Comparison of ENCODE assay signal across 20 mouse cellular contexts in the genomic region with DNA sequence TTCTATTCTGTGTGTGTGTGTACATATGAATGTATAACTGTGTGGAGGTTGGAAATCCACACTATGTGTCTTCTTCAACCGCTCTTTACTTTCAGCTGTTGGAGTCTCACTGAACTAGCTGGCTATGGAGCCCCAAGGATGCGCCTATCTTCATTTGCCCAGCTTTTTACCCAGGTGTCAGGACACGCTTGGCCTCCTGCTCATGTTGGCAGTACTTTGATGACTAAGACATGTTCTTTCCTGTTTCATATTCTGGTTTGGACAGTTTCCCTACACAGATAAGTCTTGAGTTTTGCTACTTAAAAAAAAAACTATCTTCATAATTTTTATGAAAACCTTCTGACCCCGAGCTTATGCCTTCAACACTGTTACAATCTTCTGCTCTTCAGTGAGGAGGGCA. TPM values are rescaled to one million over a fixed set of nuclear protein-coding genes. Genes with fewer than 3 reads are reported as not detected.
"Had no signal": no experiment of that assay in that cellular context is flagged by ENCODE, and none has a peak within 500 bp of the region (broad histone marks: within the 10 kb centered on the region; RNA-seq: fewer than 3 reads in every experiment).

No protein-coding gene starts in this region.

- H3K4me1 ChIP-seq: stomach, embryonic 15.5 days had no signal

- H3K4me2 ChIP-seq: liver, embryonic 13.5 days; liver, embryonic 15.5 days; midbrain, embryonic 11.5 days; midbrain, embryonic 13.5 days; midbrain, embryonic 15.5 days; neural tube, embryonic 12.5 days; stomach, embryonic 15.5 days had no signal

- ATAC-seq: liver, postnatal 0 days; midbrain, embryonic 13.5 days; midbrain, embryonic 15.5 days had no signal

- H3K36me3 ChIP-seq: liver, embryonic 13.5 days; liver, embryonic 15.5 days; midbrain, embryonic 13.5 days; midbrain, embryonic 15.5 days; neural tube, embryonic 12.5 days; stomach, embryonic 15.5 days had no signal

- H3K4me3 ChIP-seq: liver, embryonic 13.5 days; liver, embryonic 15.5 days; megakaryocyte, embryonic 14.5 days; midbrain, embryonic 13.5 days; midbrain, embryonic 15.5 days; neural tube, embryonic 12.5 days; stomach, embryonic 15.5 days had no signal

- DNase-seq: liver, embryonic 13.5 days; liver, postnatal 0 days; lung, postnatal 10 days; right cerebral cortex, postnatal 14 days; thymus, adult 2 months; thymus, postnatal 25 days; thymus, postnatal 4 days had no signal

- H3K27ac ChIP-seq: liver, embryonic 13.5 days; liver, embryonic 15.5 days; macrophage; midbrain, embryonic 13.5 days; midbrain, embryonic 15.5 days; neural tube, embryonic 12.5 days; stomach, embryonic 15.5 days; stomach, postnatal 0 days had no signal

- H3K9ac ChIP-seq: liver, embryonic 13.5 days; liver, embryonic 15.5 days; liver, postnatal 0 days; midbrain, embryonic 13.5 days; midbrain, embryonic 15.5 days; neural tube, embryonic 12.5 days; stomach, embryonic 15.5 days had no signal

- H3K9me3 ChIP-seq: liver, embryonic 13.5 days; liver, embryonic 15.5 days; neural tube, embryonic 12.5 days; stomach, embryonic 15.5 days had no signal

- H3K27me3 ChIP-seq: liver, embryonic 13.5 days; midbrain, embryonic 15.5 days; neural tube, embryonic 12.5 days; stomach, embryonic 15.5 days had no signal

RNA-seq across cellular contexts. Expression of a gene that starts 36.8 kb away (rescaled TPM):
- polyA plus RNA-seq: liver, embryonic 13.5 days; liver, embryonic 15.5 days; liver, postnatal 0 days; macrophage; midbrain, embryonic 11.5 days; midbrain, embryonic 13.5 days; midbrain, embryonic 15.5 days; midbrain, postnatal 0 days; neural tube, embryonic 12.5 days; neural tube, embryonic 14.5 days; spleen, adult 2 months; stomach, embryonic 15.5 days; stomach, postnatal 0 days; thymus, adult 2 months; urinary bladder, adult 2 months had no signal
